Mouse (Mus musculus) cortical plate, adult 2 months (tissue): ENCODE measurements around the gene Cbx2. TPM values are rescaled to one million over a fixed set of nuclear protein-coding genes. Genes with fewer than 3 reads are reported as not detected.
A peak's percentile ranks its signal among the peaks of the same experiment; 100 is the strongest.

ENCODE experiments used
- H3K27ac ChIP-seq: fragments of 200-500 bp; 2 replicates; pipeline ENCODE4 v1.5.1; 2012; ENCODE audit warnings: low read length, control low read depth, inconsistent platforms; ENCODE audit not compliant: insufficient read depth
- H3K4me1 ChIP-seq: fragments of 200-500 bp; 2 replicates; pipeline ENCODE4 v1.6.1; 2011; ENCODE audit warnings: low read length; ENCODE audit not compliant: control insufficient read depth, insufficient read depth
- H3K4me3 ChIP-seq: fragments of 200-500 bp; 2 replicates; pipeline ENCODE4 v1.5.1; 2011; ENCODE audit warnings: mild to moderate bottlenecking, low read length, control low read depth; ENCODE audit not compliant: insufficient read depth
- CTCF ChIP-seq: fragments of 200-500 bp; IDR thresholded peaks from 2 replicates; pipeline ENCODE4 v1.5.1; 2011; ENCODE audit warnings: mild to moderate bottlenecking, control low read depth, low read length; ENCODE audit not compliant: insufficient read depth; ENCODE audit errors: extremely low read depth
- POLR2A ChIP-seq: fragments of 200-500 bp; IDR thresholded peaks from 2 replicates; pipeline ENCODE4 v1.6.1; 2011; ENCODE audit warnings: mild to moderate bottlenecking, low read length, control low read depth; ENCODE audit not compliant: insufficient read depth; ENCODE audit errors: extremely low read depth
- polyA plus RNA-seq: library from polyadenylated mRNA; depleted of rRNA; stranded (reverse); fragments of >200 nt; gene quantifications from 2 replicates; pipeline ENCODE4 v1.2.3, GENCODE M21; 2012

The Cbx2 gene
- polyA plus RNA-seq, 1 experiment, result 2.6 TPM

DNA sequence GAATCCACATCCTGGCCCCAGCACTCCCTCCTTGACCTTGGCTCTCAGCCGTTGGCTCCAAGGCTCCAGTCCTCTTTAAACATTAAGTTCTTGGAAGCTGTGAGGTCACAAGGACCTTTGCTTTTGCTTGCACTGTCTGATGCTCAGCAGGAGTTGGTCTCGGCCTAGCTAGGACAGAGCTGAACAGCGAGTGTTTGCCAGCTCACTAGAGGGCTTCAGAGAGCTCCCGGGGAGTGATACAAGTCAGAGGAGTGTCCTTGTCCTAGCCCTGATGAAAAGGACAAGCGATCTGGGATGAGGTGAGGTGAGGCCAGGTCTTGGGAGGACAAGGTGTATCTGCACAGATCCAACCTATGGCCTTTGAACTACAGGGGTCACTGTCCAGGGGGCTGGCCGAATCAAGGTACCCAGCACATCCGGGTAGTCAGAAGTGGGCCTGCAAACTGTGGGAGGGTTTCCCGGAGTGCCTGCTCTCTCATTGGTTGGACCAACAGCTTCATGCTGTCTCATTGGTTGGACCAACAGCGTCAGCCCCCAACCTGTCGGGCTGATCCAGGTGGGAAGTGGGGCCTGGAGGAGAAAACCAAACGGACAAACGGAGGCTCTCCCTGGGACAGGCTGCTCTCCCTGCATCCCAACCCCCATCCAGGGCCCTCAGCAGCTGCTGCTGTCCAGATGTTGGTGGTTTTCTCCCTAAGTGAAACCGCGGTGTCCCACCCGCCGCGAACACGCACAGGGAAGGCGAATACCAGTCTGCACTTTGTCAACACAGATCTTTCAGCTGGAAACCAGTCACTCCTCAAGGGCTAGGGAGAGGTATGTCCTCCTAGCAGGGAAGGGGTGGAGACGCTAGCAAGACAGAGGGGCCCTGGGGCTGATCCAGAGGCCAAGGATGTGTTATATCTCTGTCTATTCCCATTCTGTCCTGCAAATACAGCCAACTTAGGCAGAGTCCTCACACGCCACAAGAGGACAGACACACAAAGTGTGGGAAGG lies 15.0 kb upstream of the Cbx2 start:
- Histone ChIP-seq H3K4me3 (no peak overlapping the region), H3K27ac (no peak overlapping the region), H3K4me1 (no peaks in the 10 kb centered on the region)
- TF ChIP-seq CTCF (no peak), POLR2A (no peak)

DNA sequence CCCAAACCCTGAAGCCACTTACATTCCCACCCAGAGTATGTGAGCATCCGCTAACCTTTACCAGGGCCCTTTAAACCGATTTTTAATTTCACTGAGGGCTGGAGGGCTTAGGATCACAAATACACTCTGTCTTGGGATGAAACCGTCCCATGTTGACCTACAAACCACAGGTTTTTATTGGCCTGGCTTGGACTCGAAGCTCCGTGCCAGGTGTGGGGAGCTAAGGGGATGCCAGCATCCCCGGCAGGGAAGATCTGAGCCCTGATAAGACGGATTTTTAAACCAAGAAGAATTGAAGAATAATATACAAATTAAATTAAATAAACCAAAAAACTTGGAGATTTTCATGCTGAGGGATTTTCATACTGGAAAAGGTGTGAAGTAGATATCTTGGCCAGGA lies 8.3 kb upstream of the Cbx2 start:
- no peaks in the 10 kb centered on the region for H3K4me1 ChIP-seq
- no peak overlapping the region for H3K27ac ChIP-seq
- TF ChIP-seq CTCF, result no peak
- no peak for TF ChIP-seq POLR2A
- no peak overlapping the region for H3K4me3 ChIP-seq

- no peaks in the 10 kb centered on the region for H3K4me1 ChIP-seq
- no peak overlapping the region for H3K27ac ChIP-seq
- TF ChIP-seq POLR2A (no peak), CTCF (no peak)
- H3K4me3 ChIP-seq, result no peak overlapping the region
Measured at GRCm38 (mm10) chr11:119017506-119017905, 5.3 kb upstream of the Cbx2 start.

DNA sequence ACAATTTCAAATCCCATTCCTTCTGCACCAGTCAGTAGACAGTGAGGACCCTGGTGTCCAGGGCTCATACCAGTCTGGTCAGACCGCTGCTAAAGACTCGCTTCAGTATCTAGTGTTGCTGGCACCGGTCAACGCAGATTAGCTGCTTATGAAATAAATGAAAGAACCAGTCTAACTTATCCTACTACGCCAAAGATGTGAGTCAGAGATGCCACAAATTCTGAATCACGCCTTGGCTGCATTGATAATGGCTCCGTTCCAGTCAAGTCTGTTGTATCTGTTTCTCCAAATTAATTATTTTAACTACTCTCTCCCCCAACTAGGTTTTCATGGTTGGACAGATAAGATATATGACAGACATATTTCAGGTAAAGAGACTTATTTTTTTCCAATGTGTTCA lies 1.6 kb upstream of the Cbx2 start:
- TF ChIP-seq CTCF (no peak), POLR2A (no peak)
- H3K4me1 ChIP-seq, result no peaks in the 10 kb centered on the region
- no peak overlapping the region for H3K4me3 ChIP-seq
- H3K27ac ChIP-seq, result no peak overlapping the region

- TF ChIP-seq CTCF (0 out of 2 replicates have a peak, but pooled peaks have one; percentile 12), POLR2A (no peak)
- H3K4me3 ChIP-seq, result peak overlapping the region; percentile 68
- H3K4me1 ChIP-seq, result no peaks in the 10 kb centered on the region
- H3K27ac ChIP-seq, result no peak overlapping the region
Measured at GRCm38 (mm10) chr11:119022068-119022894, 481 bp upstream of the Cbx2 start.

DNA sequence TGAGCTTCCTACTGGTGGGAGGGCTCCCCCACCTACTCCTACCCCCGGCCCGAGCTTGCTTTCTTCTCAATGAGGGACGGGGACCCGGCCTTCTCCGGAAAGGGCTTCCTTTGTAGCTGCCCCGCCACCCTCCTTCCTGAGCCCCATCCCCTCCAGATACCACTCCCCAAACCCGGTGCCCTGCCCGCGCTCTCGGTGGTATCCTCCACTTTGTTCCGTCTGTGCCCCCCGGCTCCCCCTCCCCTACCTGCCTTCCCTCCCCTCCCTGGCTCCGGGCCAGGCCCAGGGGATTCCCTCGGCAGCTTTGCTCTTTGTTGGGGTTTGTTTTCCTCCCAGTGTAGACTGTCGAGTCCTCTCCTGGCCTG lies 836 bp downstream of the Cbx2 start:
- no peak for TF ChIP-seq POLR2A
- no peak for TF ChIP-seq CTCF
- H3K4me3 ChIP-seq, result peak overlapping the region; percentile 68; the same call in 1 of the 2 replicates
- H3K4me1 ChIP-seq, result no peaks in the 10 kb centered on the region
- H3K27ac ChIP-seq, result no peak overlapping the region

DNA sequence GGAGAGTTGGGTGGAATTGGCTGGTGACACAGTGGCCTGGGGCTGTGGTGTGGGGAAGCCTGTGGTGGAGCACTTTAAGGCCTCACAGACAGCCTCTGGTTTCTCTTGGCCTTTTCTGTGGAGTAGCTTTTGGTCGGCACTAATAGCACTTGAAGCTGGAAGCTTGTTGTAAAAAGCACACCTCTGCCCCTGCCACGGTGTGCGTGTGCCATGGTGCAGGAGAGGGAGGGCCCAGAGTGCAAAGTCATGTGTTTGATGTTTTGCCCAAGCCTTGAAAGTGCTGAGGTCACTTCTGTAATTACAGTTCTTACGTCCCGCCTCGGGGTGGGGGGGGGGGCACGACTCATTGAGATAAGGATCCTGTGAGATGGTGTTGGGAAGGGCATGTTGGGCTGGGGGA lies 1.5 kb downstream of the Cbx2 start:
- H3K4me1 ChIP-seq, result no peaks in the 10 kb centered on the region
- H3K27ac ChIP-seq, result no peak overlapping the region
- no peak overlapping the region; the same call in 1 of the 2 replicates for H3K4me3 ChIP-seq
- TF ChIP-seq CTCF (no peak), POLR2A (no peak)

GRCm38 (mm10) chr11:119026203-119026602 lies 3.4 kb downstream of the Cbx2 start:
- no peak for TF ChIP-seq CTCF
- TF ChIP-seq POLR2A, result no peak
- Histone ChIP-seq H3K4me3 (no peak overlapping the region), H3K4me1 (no peaks in the 10 kb centered on the region), H3K27ac (no peak overlapping the region)

DNA sequence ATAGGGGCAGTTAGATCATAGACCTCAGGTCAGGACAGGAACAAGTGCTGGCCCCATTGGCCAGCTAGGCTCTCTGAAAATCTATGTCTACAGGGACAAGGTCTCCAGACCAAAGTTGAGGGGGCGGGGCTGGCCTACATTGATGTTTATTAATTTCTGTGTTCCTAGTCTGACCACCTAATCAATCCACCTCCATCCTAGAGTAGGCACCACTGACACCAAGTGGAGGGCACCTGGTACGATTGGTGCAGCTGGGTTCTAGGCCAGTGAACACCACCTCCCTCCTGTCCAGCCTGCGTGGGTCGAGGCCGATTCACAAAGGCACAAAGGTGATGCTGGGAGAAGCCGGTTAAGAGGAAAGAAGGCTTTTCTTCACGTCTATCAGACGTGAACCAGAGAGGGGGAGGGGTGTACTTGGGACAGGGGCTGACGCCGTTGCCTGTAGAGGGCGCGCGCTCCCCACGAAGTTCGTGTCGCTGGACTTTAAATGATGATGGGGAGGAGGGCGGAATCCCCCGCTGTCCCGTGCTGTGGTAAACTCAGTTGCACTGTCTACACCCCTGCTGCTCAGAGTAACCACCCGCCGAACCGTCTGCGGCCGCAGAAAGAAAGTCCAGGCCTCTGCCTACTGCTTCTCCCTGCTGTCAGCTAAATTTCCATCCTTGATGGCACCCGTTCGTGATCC lies 11.3 kb downstream of the Cbx2 start:
- H3K4me1 ChIP-seq, result no peaks in the 10 kb centered on the region; the same call in 1 of the 2 replicates
- H3K27ac ChIP-seq, result no peak overlapping the region
- 0 out of 2 replicates have a peak overlapping the region, but pooled peaks have one; percentile 4 for H3K4me3 ChIP-seq
- TF ChIP-seq POLR2A (no peak), CTCF (peak; percentile 75)
